Mouse (Mus musculus) midbrain, embryonic 10.5 days (tissue): ENCODE results near the gene Ipp. TPM values are rescaled to one million over a fixed set of nuclear protein-coding genes. Genes with fewer than 3 reads are reported as not detected.

Experiments
- DNase-seq: peaks from one replicate; pipeline ENCODE4 v3.0.0-alpha.2; 2017; ENCODE audit warnings: low spot score
- H3K27ac ChIP-seq: fragments of 300-500 bp; sonication (generic); replicated peaks from 2 replicates; pipeline ENCODE4 v1.5.1; 2016; ENCODE audit warnings: mild to moderate bottlenecking
- H3K27me3 ChIP-seq: fragments of 300-500 bp; sonication (generic); 2 replicates; pipeline ENCODE4 v1.6.1; 2016; ENCODE audit warnings: low read depth, mild to moderate bottlenecking; ENCODE audit not compliant: poor library complexity, severe bottlenecking
- H3K36me3 ChIP-seq: fragments of 300-500 bp; sonication (generic); 2 replicates; pipeline ENCODE4 v1.6.1; 2016; ENCODE audit warnings: mild to moderate bottlenecking, moderate library complexity
- H3K4me1 ChIP-seq: fragments of 300-500 bp; sonication (generic); 2 replicates; pipeline ENCODE4 v1.6.1; 2016
- H3K4me3 ChIP-seq: fragments of 300-500 bp; sonication (generic); 2 replicates; pipeline ENCODE4 v1.5.1; 2016; ENCODE audit warnings: mild to moderate bottlenecking, moderate library complexity
- H3K9me3 ChIP-seq: fragments of 300-500 bp; sonication (generic); replicated peaks from 2 replicates; pipeline ENCODE4 v1.6.1; 2016; ENCODE audit warnings: mild to moderate bottlenecking
- WGBS: fragments of 180-500 bp; shearing (Covaris S2); methylation state at CpG from one replicate; pipeline ENCODE4 v1.1.7; 2016; 5-methylcytosine and 5-hydroxymethylcytosine counted together
- polyA plus RNA-seq: library from polyadenylated mRNA; unstranded; fragments of >200 nt; fragmentation: Nextera tagmentation; extraction: Ambion mirVana; gene quantifications from 2 replicates; pipeline ENCODE4 v1.2.1, GENCODE M21; 2016

Gene Ipp
- 16.3 and 18.0 TPM in 2 replicates for polyA plus RNA-seq

GRCm38 (mm10) chr4:116507425-116508218 is at the start of gene Ipp:
Gene Ipp (plus strand): TSS chr4:116507549.
- H3K36me3 ChIP-seq, result peaks cover 21% of the 10 kb centered on the region
- peak; percentile 95 for DNase-seq
- peak within 1 kb of the TSS; percentile 93 for H3K27ac ChIP-seq
- no peaks in the 10 kb centered on the region for H3K9me3 ChIP-seq
- WGBS, result under 1% methylated on average over 54 of the region's 55 CpGs
- no peaks in the 10 kb centered on the region for H3K27me3 ChIP-seq
- H3K4me3 ChIP-seq, result peak within 1 kb of the TSS; percentile 69
- H3K4me1 ChIP-seq, result peaks cover 20% of the 10 kb centered on the region

GRCm38 (mm10) chr4:116461943-116462342 is 45.4 kb upstream of the Ipp start:
- Histone ChIP-seq H3K4me3 (peak overlapping the region; percentile 99; the same call in 1 of the 2 replicates), H3K27ac (no peak overlapping the region), H3K4me1 (peaks cover 27% of the 10 kb centered on the region), H3K36me3 (no peaks in the 10 kb centered on the region), H3K27me3 (no peaks in the 10 kb centered on the region), H3K9me3 (no peaks in the 10 kb centered on the region)
- no peak for DNase-seq
- 93% methylated on average over 3 of the region's 3 CpGs for WGBS

- 1% methylated on average over 73 of the region's 74 CpGs for WGBS
These were observed 43.9 kb upstream of the Ipp start for GRCm38 (mm10) chr4:116463231-116464125.

GRCm38 (mm10) chr4:116464126-116464981 is 43.0 kb upstream of the Ipp start, which contains the start of gene Mast2:
Gene Mast2 (minus strand): TSS chr4:116464183.
- DNase-seq, result peak; percentile 79
- Histone ChIP-seq H3K4me1 (peaks cover 27% of the 10 kb centered on the region), H3K36me3 (no peaks in the 10 kb centered on the region), H3K9me3 (peaks cover 7% of the 10 kb centered on the region; the same call in 1 of the 2 replicates), H3K4me3 (peak within 1 kb of the TSS; percentile 99), H3K27ac (peak within 1 kb of the TSS; percentile 96), H3K27me3 (no peaks in the 10 kb centered on the region)
- 11% methylated on average over 58 of the region's 68 CpGs for WGBS

More at GRCm38 (mm10) chr4:116463231-116464125, 43.9 kb upstream of the Ipp start:
- H3K36me3 ChIP-seq, result no peaks in the 10 kb centered on the region
- DNase-seq, result peak; percentile 73
- peak overlapping the region; percentile 99 for H3K4me3 ChIP-seq
- peaks cover 7% of the 10 kb centered on the region; the same call in 1 of the 2 replicates for H3K9me3 ChIP-seq
- H3K27me3 ChIP-seq, result no peaks in the 10 kb centered on the region
- H3K27ac ChIP-seq, result peak overlapping the region; percentile 96
- peaks cover 27% of the 10 kb centered on the region for H3K4me1 ChIP-seq

GRCm38 (mm10) chr4:116481322-116481721 is 26.0 kb upstream of the Ipp start:
- Histone ChIP-seq H3K36me3 (no peaks in the 10 kb centered on the region), H3K4me1 (no peaks in the 10 kb centered on the region)
- 83% methylated on average over 2 of the region's 2 CpGs for WGBS

GRCm38 (mm10) chr4:116483476-116483875 is 23.9 kb upstream of the Ipp start:
- peak; percentile 13 for DNase-seq
- H3K9me3 ChIP-seq, result no peaks in the 10 kb centered on the region
- H3K4me1 ChIP-seq, result no peaks in the 10 kb centered on the region
- no peaks in the 10 kb centered on the region for H3K27me3 ChIP-seq
- H3K27ac ChIP-seq, result no peak overlapping the region
- no peaks in the 10 kb centered on the region for H3K36me3 ChIP-seq
- no peak overlapping the region for H3K4me3 ChIP-seq
- 72% methylated on average over 2 of the region's 2 CpGs for WGBS

More at GRCm38 (mm10) chr4:116481322-116481721, 26.0 kb upstream of the Ipp start:
- no peak for DNase-seq
- H3K4me3 ChIP-seq, result no peak overlapping the region
- no peak overlapping the region for H3K27ac ChIP-seq
- H3K9me3 ChIP-seq, result no peaks in the 10 kb centered on the region
- no peaks in the 10 kb centered on the region for H3K27me3 ChIP-seq

GRCm38 (mm10) chr4:116491119-116491536 is 16.2 kb upstream of the Ipp start:
- WGBS, result 91% methylated on average over 2 of the region's 2 CpGs
- DNase-seq, result no peak

GRCm38 (mm10) chr4:116491886-116492285 is 15.5 kb upstream of the Ipp start:
- H3K36me3 ChIP-seq, result no peaks in the 10 kb centered on the region
- no peaks in the 10 kb centered on the region for H3K9me3 ChIP-seq
- 94% methylated on average over 2 of the region's 2 CpGs for WGBS
- H3K4me3 ChIP-seq, result no peak overlapping the region
- H3K4me1 ChIP-seq, result no peaks in the 10 kb centered on the region
- no peak overlapping the region for H3K27ac ChIP-seq
- H3K27me3 ChIP-seq, result no peaks in the 10 kb centered on the region
- DNase-seq, result no peak

More at GRCm38 (mm10) chr4:116491119-116491536, 16.2 kb upstream of the Ipp start:
- no peak overlapping the region for H3K27ac ChIP-seq
- no peaks in the 10 kb centered on the region for H3K9me3 ChIP-seq
- H3K4me3 ChIP-seq, result no peak overlapping the region
- H3K4me1 ChIP-seq, result no peaks in the 10 kb centered on the region
- no peaks in the 10 kb centered on the region for H3K27me3 ChIP-seq
- H3K36me3 ChIP-seq, result no peaks in the 10 kb centered on the region

GRCm38 (mm10) chr4:116492460-116492859 is 14.9 kb upstream of the Ipp start:
- Histone ChIP-seq H3K9me3 (no peaks in the 10 kb centered on the region), H3K27me3 (no peaks in the 10 kb centered on the region), H3K4me3 (no peak overlapping the region), H3K27ac (no peak overlapping the region), H3K4me1 (no peaks in the 10 kb centered on the region), H3K36me3 (no peaks in the 10 kb centered on the region)
- 87% methylated on average over 4 of the region's 4 CpGs for WGBS
- DNase-seq, result no peak

- Histone ChIP-seq H3K27me3 (no peaks in the 10 kb centered on the region), H3K4me3 (no peak overlapping the region), H3K27ac (no peak overlapping the region), H3K36me3 (no peaks in the 10 kb centered on the region), H3K4me1 (no peaks in the 10 kb centered on the region), H3K9me3 (no peaks in the 10 kb centered on the region)
- no peak for DNase-seq
- WGBS, result 88% methylated on average over 5 of the region's 5 CpGs
These were observed 13.7 kb upstream of the Ipp start for GRCm38 (mm10) chr4:116493646-116494045.

- Histone ChIP-seq H3K9me3 (no peaks in the 10 kb centered on the region), H3K4me3 (no peak overlapping the region), H3K4me1 (no peaks in the 10 kb centered on the region), H3K36me3 (no peaks in the 10 kb centered on the region), H3K27me3 (no peaks in the 10 kb centered on the region), H3K27ac (no peak overlapping the region)
- DNase-seq, result no peak
- WGBS, result 83% methylated on average over 3 of the region's 3 CpGs
These were observed 7.4 kb upstream of the Ipp start for GRCm38 (mm10) chr4:116499978-116500377.
